Mouse (Mus musculus) limb, embryonic 10.5 days (tissue): ENCODE measurements around the gene Olfr1499. TPM values are rescaled to one million over a fixed set of nuclear protein-coding genes. Genes with fewer than 3 reads are reported as not detected.

Experiments
- polyA plus RNA-seq: library from polyadenylated mRNA; unstranded; fragments of >200 nt; fragmentation: Nextera tagmentation; extraction: Ambion mirVana; gene quantifications from 2 replicates; pipeline ENCODE4 v1.2.1, GENCODE M21; 2016

The Olfr1499 gene
- polyA plus RNA-seq, 1 experiment from 2014 or later: not detected

Other genes with a start within 250 kb of the Olfr1499 start
- not detected in 2 replicates for gene Olfr1484, start 235.9 kb downstream of the Olfr1499 start, polyA plus RNA-seq
- not detected in 2 replicates for gene Olfr1487, start 202.1 kb downstream of the Olfr1499 start, polyA plus RNA-seq
- not detected in 2 replicates for gene Olfr1489, start 187.8 kb downstream of the Olfr1499 start, polyA plus RNA-seq
- gene Olfr1490, start 168.4 kb downstream of the Olfr1499 start, polyA plus RNA-seq: not detected in 2 replicates
- gene Olfr1491, start 122.2 kb downstream of the Olfr1499 start, polyA plus RNA-seq: not detected in 2 replicates
- not detected in 2 replicates for gene Olfr1493-ps1, start 96.2 kb downstream of the Olfr1499 start, polyA plus RNA-seq
- gene Olfr1494, start 79.7 kb downstream of the Olfr1499 start, polyA plus RNA-seq: not detected in 2 replicates
- not detected in 2 replicates for gene Olfr1495, start 54.8 kb downstream of the Olfr1499 start, polyA plus RNA-seq
- not detected in 2 replicates for gene Olfr1496, start 41.6 kb downstream of the Olfr1499 start, polyA plus RNA-seq
- not detected in 2 replicates for gene Olfr1497, start 21.2 kb downstream of the Olfr1499 start, polyA plus RNA-seq
- gene Olfr1500, start 11.0 kb upstream of the Olfr1499 start, polyA plus RNA-seq: not detected in 2 replicates
- gene Olfr1501, start 31.2 kb upstream of the Olfr1499 start, polyA plus RNA-seq: not detected in 2 replicates
- not detected in 2 replicates for gene Olfr1502, start 42.3 kb upstream of the Olfr1499 start, polyA plus RNA-seq
- gene Olfr1504, start 78.5 kb upstream of the Olfr1499 start, polyA plus RNA-seq: not detected in 2 replicates
- gene Olfr1505, start 94.1 kb upstream of the Olfr1499 start, polyA plus RNA-seq: not detected in 2 replicates